Mouse (Mus musculus): ENCODE results near the gene Lpin1. TPM values are rescaled to one million over a fixed set of nuclear protein-coding genes. Genes with fewer than 3 reads are reported as not detected.

The Lpin1 gene
- polyA plus RNA-seq, 1 experiment from 2014 or later: 6.9 TPM

DNA sequence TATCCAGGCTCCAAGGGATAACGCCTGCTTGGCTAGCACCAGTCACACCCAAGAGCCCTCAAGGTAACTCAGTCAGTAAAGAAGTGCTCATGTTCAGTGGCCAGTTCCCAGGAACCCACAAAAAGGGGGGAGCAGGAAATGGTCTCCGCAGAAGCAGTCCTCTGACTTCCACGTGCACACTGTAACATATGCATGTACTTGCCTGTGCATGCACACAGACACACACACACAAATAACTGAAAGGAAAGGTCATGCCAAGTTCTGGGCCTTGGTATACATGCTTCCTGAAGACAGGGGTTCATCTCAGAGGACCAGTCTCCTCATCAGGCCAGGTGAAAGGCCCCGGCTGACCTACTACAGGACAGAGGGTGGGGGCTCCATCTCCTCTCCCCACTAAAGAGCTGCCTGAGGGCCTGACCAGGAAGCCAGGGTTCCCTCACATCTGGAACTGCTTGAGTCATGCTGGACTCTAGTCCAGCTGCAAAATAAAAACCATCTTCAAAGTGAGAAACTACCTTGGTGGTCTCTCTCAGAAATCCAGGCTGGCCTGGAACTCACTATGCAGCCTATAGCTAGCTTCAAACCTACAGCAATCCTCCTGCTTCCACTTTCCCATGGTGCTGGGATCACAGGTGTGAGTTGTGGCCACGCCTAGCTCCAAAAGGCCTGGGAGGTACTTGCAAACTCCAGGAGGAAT, 70.7 kb downstream of the Lpin1 start:
- Histone ChIP-seq H3K9me3 (replicated peaks) (no peaks in the 10 kb centered on the region), H3K27ac (no peak overlapping the region), H3K4me3 (no peak overlapping the region), H3K27me3 (replicated peaks) (no peaks in the 10 kb centered on the region), H3K4me1 (no peaks in the 10 kb centered on the region), H3K4me2 (no peak overlapping the region), H3K36me3 (peaks cover 74% of the 10 kb centered on the region), H3K9ac (no peak overlapping the region)
- no peak for ATAC-seq
- WGBS (ENCODE audit: insufficient replicate concordance): 57% methylated on average over 5 of the region's 5 CpGs

DNA sequence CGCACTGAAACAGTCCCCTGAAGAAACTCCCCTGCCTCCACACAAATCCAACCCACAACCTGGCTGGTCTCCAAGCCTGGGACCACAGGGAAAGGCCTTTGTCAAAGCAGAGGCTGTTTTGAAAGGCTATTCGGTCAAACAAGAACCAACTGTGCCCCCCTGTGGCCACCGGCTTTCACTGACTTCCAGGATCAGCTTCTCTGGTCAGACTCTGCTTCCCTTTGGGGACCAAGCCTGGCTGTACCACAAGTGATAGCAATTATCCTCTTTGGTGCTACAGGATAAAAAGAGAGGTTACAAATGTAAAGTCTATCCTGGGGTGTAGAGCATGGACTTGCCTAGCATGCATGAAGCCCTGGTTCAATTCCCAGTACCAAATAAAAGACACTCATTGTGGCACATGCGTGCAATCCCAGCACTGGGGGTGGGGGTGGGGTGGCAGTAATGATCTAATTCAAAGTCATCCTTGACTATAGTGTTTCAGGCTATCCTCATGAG, 77.4 kb downstream of the Lpin1 start:
- ATAC-seq: no peak
- H3K4me3 ChIP-seq: no peak overlapping the region
- H3K27me3 ChIP-seq (replicated peaks): no peaks in the 10 kb centered on the region
- peaks cover 16% of the 10 kb centered on the region for H3K36me3 ChIP-seq
- H3K4me1 ChIP-seq: no peaks in the 10 kb centered on the region
- no peak overlapping the region for H3K27ac ChIP-seq
- no peak overlapping the region for H3K9ac ChIP-seq
- no peak overlapping the region for H3K4me2 ChIP-seq
- H3K9me3 ChIP-seq (replicated peaks): no peaks in the 10 kb centered on the region
- 32% methylated on average over 4 of the region's 4 CpGs for WGBS (ENCODE audit: insufficient replicate concordance)

DNA sequence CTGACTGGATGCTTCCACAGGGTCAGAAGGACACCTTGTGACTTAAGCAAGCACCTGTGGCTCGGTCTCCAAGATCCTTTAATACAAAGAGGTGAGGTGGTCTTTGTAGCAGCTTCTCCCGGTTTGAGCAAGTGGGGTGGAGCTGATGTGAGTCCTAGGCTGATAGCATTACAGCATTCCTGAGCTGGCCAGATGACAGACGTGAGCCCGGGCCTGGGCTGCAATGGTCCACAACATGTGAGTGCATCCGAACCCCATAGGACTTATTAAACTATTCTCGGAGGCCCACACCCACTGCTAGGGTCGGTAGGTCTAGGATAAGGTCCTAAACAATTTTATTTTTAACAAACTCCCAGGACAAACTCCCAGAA, 77.9 kb downstream of the Lpin1 start:
- H3K9me3 ChIP-seq (replicated peaks): no peaks in the 10 kb centered on the region
- H3K27ac ChIP-seq: no peak overlapping the region
- 42% methylated on average over 7 of the region's 7 CpGs for WGBS (ENCODE audit: insufficient replicate concordance)
- H3K4me2 ChIP-seq: no peak overlapping the region
- peaks cover 11% of the 10 kb centered on the region for H3K36me3 ChIP-seq
- H3K27me3 ChIP-seq (replicated peaks): no peaks in the 10 kb centered on the region
- no peak overlapping the region for H3K4me3 ChIP-seq
- no peak for ATAC-seq
- H3K9ac ChIP-seq: no peak overlapping the region
- no peaks in the 10 kb centered on the region for H3K4me1 ChIP-seq

DNA sequence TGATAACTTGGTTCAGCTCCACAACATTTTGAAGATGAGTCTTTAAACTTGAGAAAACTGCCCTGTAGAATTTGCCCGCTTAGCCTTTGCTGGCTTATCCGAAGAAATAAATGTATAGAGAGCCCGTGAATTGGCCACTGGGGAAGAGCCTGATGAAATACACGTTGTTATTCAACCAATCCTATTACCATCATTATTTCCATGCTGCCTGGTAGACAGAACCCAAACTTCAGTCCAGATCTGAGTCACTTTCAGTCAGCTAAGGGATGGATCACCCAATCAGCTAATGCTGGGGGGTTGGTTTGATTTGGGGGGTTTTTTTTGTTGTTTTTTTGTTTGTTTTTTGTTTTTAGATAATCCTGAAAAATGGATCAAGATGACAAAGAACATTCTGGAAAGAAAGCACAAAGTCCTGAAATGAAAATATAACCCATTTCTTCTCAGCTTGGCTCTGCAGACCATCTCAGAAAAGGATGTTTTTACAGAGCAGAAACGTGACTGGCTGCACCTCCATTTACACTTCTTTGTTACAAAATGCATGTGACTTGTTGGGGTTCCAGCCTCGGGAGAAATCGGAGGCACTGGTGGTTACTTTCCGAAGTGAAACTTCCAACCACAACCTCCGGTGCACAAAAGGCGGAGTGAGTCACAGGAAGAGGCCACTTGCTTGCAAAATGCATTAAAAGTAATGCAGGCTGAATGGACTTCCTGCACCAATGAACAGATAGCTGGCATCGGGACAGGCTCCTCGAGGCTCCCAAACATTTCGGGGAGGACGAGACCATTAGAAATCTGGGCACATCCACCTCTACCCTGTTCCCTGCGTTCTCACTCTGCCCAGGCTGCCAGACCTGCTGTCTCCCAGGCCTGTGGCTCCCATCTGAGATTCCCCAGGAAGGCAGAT, 78.6 kb downstream of the Lpin1 start:
- Histone ChIP-seq H3K4me3 (no peak overlapping the region), H3K27ac (no peak overlapping the region), H3K4me1 (no peaks in the 10 kb centered on the region), H3K9ac (no peak overlapping the region), H3K4me2 (no peak overlapping the region), H3K36me3 (peaks cover 5% of the 10 kb centered on the region), H3K9me3 (replicated peaks) (no peaks in the 10 kb centered on the region), H3K27me3 (replicated peaks) (no peaks in the 10 kb centered on the region)
- 31% methylated on average over 15 of the region's 15 CpGs for WGBS (ENCODE audit: insufficient replicate concordance)
- no peak for ATAC-seq

DNA sequence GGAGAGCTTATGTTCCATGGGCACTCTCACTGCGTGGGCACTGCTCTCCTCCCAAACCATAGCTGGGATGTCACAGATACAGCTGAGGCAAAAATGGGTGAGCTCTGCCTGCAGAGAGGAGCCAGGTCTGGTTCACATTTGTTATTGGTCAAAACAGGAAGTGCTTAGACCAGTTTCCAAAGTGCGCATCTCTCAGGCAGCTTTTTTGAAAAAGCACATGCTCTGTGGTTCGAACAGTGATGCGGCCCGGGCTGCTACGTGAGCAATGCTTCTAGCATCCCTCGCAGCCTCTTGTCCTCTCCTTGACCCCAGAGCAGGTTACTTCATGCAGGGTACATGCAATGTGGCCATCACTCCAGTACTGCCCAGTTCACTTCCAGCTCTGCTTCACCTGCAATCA, 82.1 kb downstream of the Lpin1 start:
- Histone ChIP-seq H3K9me3 (replicated peaks) (no peaks in the 10 kb centered on the region), H3K27ac (no peak overlapping the region), H3K4me3 (no peak overlapping the region), H3K4me2 (no peak overlapping the region), H3K4me1 (no peaks in the 10 kb centered on the region), H3K27me3 (replicated peaks) (no peaks in the 10 kb centered on the region), H3K9ac (no peak overlapping the region), H3K36me3 (no peaks in the 10 kb centered on the region)
- WGBS (ENCODE audit: insufficient replicate concordance): 79% methylated on average over 7 of the region's 7 CpGs
- ATAC-seq: no peak

DNA sequence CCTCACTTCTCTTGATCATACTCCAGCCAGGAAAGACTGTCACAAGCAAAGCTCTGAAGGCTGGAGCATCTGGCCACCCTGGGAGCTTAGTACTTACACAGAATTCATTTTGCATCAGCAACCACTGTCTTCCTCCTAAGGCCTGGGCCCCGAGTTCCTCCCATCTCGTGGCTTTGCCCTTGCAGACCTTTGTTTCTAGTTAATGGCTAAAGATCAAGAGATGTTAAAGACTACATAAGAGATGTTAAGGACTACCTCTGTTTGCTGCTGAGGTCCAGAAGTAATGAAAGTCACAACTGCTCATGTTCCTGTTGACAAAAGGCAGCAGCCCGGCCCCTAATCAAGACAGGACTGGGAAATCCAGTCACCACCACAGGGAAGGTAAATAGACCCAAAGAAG, 82.8 kb downstream of the Lpin1 start:
- WGBS (ENCODE audit: insufficient replicate concordance): 36% methylated on average over 3 of the region's 3 CpGs

DNA sequence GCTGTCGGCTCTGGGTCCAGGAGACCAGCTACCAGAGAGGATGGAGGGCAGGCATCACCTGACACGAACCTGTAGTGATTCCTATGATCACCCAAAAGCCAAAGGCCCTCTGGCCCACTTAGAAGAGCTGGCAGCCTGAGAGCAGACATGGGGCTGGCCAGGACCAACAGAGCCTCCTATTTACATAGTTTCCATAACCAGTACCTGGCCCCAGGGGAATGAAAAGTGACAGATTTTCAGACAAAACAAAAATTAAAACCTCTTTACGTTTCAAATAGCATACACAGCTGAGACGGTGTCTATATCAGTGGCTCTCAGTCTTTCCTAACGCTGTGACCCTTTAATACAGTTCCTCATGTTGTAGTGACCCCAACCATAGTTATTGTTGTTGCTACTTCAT, 83.9 kb downstream of the Lpin1 start:
- no peak overlapping the region for H3K27ac ChIP-seq
- H3K4me2 ChIP-seq: no peak overlapping the region
- ATAC-seq: no peak
- H3K9me3 ChIP-seq (replicated peaks): no peaks in the 10 kb centered on the region
- H3K4me3 ChIP-seq: no peak overlapping the region
- H3K4me1 ChIP-seq: no peaks in the 10 kb centered on the region
- H3K27me3 ChIP-seq (replicated peaks): no peaks in the 10 kb centered on the region
- H3K36me3 ChIP-seq: no peaks in the 10 kb centered on the region
- 68% methylated on average over 5 of the region's 5 CpGs for WGBS (ENCODE audit: insufficient replicate concordance)
- no peak overlapping the region for H3K9ac ChIP-seq

More for the DNA sequence above, 82.8 kb downstream of the Lpin1 start:
- Histone ChIP-seq H3K4me1 (no peaks in the 10 kb centered on the region), H3K27ac (no peak overlapping the region), H3K27me3 (replicated peaks) (no peaks in the 10 kb centered on the region), H3K9ac (no peak overlapping the region), H3K36me3 (no peaks in the 10 kb centered on the region), H3K9me3 (replicated peaks) (no peaks in the 10 kb centered on the region), H3K4me2 (no peak overlapping the region), H3K4me3 (no peak overlapping the region)
- no peak for ATAC-seq

DNA sequence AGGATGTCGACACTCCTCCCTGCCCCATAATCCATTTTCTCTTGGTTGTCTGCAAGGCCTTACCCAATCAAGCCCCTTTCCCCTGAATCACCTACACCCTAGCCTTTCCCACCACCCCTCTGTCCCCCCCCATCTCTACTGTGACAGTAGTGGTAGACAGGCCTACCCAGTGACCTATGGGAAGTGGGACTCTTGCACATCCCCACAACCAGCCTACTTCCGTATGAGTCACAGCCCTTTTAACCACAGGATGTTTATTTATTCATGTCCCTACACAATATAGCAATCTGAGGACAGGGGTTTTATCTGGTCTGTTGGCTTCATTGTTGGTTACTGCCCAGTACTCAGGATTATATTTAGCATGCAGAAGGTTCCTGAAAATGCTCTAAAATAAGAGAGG, 84.6 kb downstream of the Lpin1 start:
- 56% methylated on average over 2 of the region's 2 CpGs for WGBS (ENCODE audit: insufficient replicate concordance)
- no peak for ATAC-seq
- no peak overlapping the region for H3K4me2 ChIP-seq

DNA sequence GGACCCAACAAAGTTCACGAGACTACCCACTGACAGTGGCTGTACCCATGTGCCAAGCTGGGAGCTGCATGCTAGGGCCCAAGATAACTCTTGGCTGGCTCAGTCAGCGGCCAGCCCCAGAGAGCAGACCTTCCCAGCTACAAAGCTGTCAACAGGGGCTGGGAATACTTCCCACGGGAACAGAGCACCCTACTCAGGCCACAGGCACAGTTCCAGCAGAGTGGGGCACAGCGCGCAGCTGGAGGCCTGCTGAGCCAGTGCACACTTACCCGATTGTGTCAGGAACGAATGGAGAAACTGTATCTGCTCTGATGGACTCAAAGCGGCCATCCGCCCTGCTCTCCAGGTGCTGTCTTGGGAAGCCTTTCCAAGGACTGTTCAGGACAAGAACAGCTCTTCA, 95.6 kb downstream of the Lpin1 start:
- Histone ChIP-seq H3K4me1 (no peaks in the 10 kb centered on the region), H3K9me3 (replicated peaks) (no peaks in the 10 kb centered on the region), H3K9ac (no peak overlapping the region), H3K4me2 (no peak overlapping the region), H3K27ac (no peak overlapping the region), H3K36me3 (no peaks in the 10 kb centered on the region), H3K4me3 (no peak overlapping the region), H3K27me3 (replicated peaks) (no peaks in the 10 kb centered on the region)
- ATAC-seq: no peak
- WGBS (ENCODE audit: insufficient replicate concordance): 73% methylated on average over 9 of the region's 9 CpGs

More for the DNA sequence above, 84.6 kb downstream of the Lpin1 start:
- H3K27me3 ChIP-seq (replicated peaks): no peaks in the 10 kb centered on the region
- no peak overlapping the region for H3K27ac ChIP-seq
- H3K4me1 ChIP-seq: no peaks in the 10 kb centered on the region
- H3K9ac ChIP-seq: no peak overlapping the region
- no peaks in the 10 kb centered on the region for H3K36me3 ChIP-seq
- no peak overlapping the region for H3K4me3 ChIP-seq
- no peaks in the 10 kb centered on the region for H3K9me3 ChIP-seq (replicated peaks)

DNA sequence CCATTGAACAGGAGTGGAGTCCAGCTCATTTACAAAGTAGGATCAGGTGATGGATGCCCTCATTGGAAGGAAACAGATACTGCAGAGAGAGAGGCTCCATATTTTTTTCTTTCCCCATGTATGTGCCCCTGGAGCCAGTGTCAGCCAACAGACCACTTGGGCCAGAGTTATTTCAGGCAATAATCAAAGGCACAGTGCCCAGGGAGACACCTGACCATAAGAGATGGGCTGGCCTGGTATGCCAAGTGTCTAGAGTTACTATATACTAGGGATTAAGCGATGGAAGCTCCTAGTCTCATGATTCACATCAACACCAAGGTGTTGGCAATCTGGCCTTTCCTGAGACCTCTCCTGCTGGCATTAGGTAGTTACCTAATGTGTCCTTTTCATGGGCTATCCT, 97.8 kb downstream of the Lpin1 start:
- no peak overlapping the region for H3K27ac ChIP-seq
- H3K4me3 ChIP-seq: no peak overlapping the region
- H3K36me3 ChIP-seq: no peaks in the 10 kb centered on the region
- H3K9ac ChIP-seq: no peak overlapping the region
- H3K9me3 ChIP-seq (replicated peaks): no peaks in the 10 kb centered on the region
- H3K4me1 ChIP-seq: no peaks in the 10 kb centered on the region
- 64% methylated on average over 1 of the region's 1 CpGs for WGBS (ENCODE audit: insufficient replicate concordance)
- H3K27me3 ChIP-seq (replicated peaks): no peaks in the 10 kb centered on the region
- no peak for ATAC-seq
- H3K4me2 ChIP-seq: no peak overlapping the region

DNA sequence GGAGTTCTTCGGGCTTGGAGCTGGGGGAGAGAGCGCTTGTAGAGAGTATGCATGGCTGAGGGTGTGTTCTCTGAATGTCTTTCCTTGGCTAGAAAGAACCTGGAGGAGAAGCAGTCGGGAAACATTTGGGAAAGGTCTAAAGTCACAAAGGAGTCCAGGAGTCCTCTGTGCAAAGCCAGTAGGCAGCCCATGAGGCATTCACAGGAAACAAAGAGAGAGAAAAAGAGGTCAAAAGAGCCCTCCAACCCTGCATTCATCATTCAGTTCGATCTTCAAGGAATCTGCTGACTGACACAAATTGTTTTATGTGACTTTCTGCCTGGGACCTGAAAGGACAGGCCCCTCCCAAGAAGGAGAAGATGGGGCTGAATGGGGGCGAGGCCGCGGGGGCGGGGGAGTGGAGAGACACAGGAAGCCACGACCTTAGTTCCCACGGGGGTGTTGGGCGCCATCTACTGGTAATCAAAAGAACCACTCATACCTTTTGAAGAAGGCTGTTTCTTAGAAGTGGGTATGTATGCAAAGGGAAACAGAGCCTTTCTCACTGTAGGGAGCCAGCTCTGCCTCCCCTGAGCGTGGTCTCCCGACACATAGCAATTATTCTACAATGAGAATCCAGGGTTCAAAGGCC, 101.5 kb downstream of the Lpin1 start:
- Histone ChIP-seq H3K4me2 (no peak overlapping the region), H3K9ac (no peak overlapping the region), H3K4me1 (no peaks in the 10 kb centered on the region), H3K27me3 (replicated peaks) (no peaks in the 10 kb centered on the region), H3K36me3 (no peaks in the 10 kb centered on the region), H3K4me3 (no peak overlapping the region), H3K9me3 (replicated peaks) (no peaks in the 10 kb centered on the region), H3K27ac (no peak overlapping the region)
- ATAC-seq: no peak
- WGBS (ENCODE audit: insufficient replicate concordance): 14% methylated on average over 13 of the region's 13 CpGs
